Mouse (Mus musculus): Measurements from ENCODE around the gene Slc11a1. TPM values are rescaled to one million over a fixed set of nuclear protein-coding genes. Genes with fewer than 3 reads are reported as not detected.
"Not testable (repeated sequence)": the region's sequence is repeated elsewhere in the genome, so short reads cannot be mapped to it uniquely, and the experiment has no call there.

Gene Slc11a1
- 9.2 and 13.7 TPM in 2 replicates for polyA plus RNA-seq (2012; rRNA removed)
- 8.3 and 8.7 TPM in 2 replicates for polyA plus RNA-seq (2014; fragmentation: Nextera tagmentation; extraction: Ambion mirVana)

DNA sequence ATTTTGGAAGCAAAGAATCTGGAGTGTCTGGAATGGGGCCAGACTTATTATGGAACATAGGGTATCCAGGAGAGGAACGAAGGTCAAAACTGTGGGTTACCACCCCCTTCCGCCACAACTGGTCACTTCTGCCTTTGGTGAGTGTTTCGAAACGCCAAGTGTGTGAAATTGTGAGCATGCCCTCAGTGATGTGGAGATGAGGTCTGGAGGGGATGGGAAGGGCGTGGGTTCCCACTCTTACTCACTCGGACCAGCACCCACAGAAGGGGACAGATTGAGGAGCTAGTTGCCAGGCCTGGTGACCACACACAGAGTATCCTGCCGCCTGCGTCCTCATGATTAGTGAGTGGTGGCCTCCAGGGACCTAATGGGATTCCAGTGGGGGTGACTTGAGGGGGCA lies at the start of gene Slc11a1:
Gene Slc11a1 (plus strand): TSS at position 216 of the 400 bp plus-strand sequence.
- no peak for DNase-seq (ENCODE audit: low read depth in 3 of 3, low spot score in 3 of 3)
- Histone ChIP-seq H3K4me1 (replicated peaks; ENCODE audit: control insufficient read depth in 2 of 2, insufficient read depth in 2 of 2, low read length in 1 of 2) (peaks cover 0 to 8% of the 10 kb centered on the region in 2 experiments; a peak in 3 of 4 replicates), H3K27me3 (ENCODE audit: control insufficient read depth, insufficient read depth, low read length) (no peaks in the 10 kb centered on the region), H3K9ac (replicated peaks) (no peak within 1 kb of the TSS), H3K4me2 (ENCODE audit: low read depth) (no peak within 1 kb of the TSS), H3K4me3 (ENCODE audit: insufficient read depth in 1 of 2, low read depth in 2 of 2, low read length in 2 of 2) (no peak within 1 kb of the TSS), H3K36me3 (replicated peaks; ENCODE audit: control insufficient read depth, insufficient read depth, low read depth) (no peaks in the 10 kb centered on the region), H3K27ac (no peak within 1 kb of the TSS), H3K9me3 (ENCODE audit: control insufficient read depth, low read length) (no peaks in the 10 kb centered on the region)
- ATAC-seq (ENCODE audit: insufficient read depth) = peak; percentile 26; the same call in 1 of the 2 replicates
- 37% methylated on average over 8 of the region's 8 CpGs for WGBS (ENCODE audit: insufficient replicate concordance)
- TF ChIP-seq CTCF (IDR thresholded peaks at IDR 0.05; ENCODE audit: low read depth) = no peak
- no peak for TF ChIP-seq EP300 (IDR thresholded peaks at IDR 0.05; ENCODE audit: low read depth)

GRCm38 (mm10) chr1:74326916-74327315 lies 48.1 kb upstream of the Slc11a1 start:
- H3K9me3 ChIP-seq (ENCODE audit: control insufficient read depth, low read length); H3K36me3 ChIP-seq (replicated peaks; ENCODE audit: control insufficient read depth, insufficient read depth, low read depth); ATAC-seq (ENCODE audit: insufficient read depth); DNase-seq (ENCODE audit: low read depth in 3 of 3, low spot score in 3 of 3); H3K9ac ChIP-seq (replicated peaks); H3K27me3 ChIP-seq (ENCODE audit: control insufficient read depth, insufficient read depth, low read length); H3K4me3 ChIP-seq (ENCODE audit: insufficient read depth in 1 of 2, low read depth in 2 of 2, low read length in 2 of 2); H3K27ac ChIP-seq; H3K4me2 ChIP-seq (ENCODE audit: low read depth): not testable (repeated sequence)
- TF ChIP-seq CTCF (IDR thresholded peaks at IDR 0.05; ENCODE audit: low read depth) = peak; percentile 51
- WGBS (ENCODE audit: insufficient replicate concordance) = 50% methylated on average over 2 of the region's 2 CpGs
- H3K4me1 ChIP-seq (replicated peaks; ENCODE audit: control insufficient read depth in 2 of 2, insufficient read depth in 2 of 2, low read length in 1 of 2) = peaks cover 14 to 18% of the 10 kb centered on the region in 2 experiments

- Histone ChIP-seq H3K4me1 (replicated peaks; ENCODE audit: control insufficient read depth in 2 of 2, insufficient read depth in 2 of 2, low read length in 1 of 2) (peaks cover 18 to 24% of the 10 kb centered on the region in 2 experiments), H3K4me2 (ENCODE audit: low read depth) (no peak overlapping the region), H3K9me3 (ENCODE audit: control insufficient read depth, low read length) (no peaks in the 10 kb centered on the region), H3K9ac (replicated peaks) (no peak overlapping the region), H3K27me3 (ENCODE audit: control insufficient read depth, insufficient read depth, low read length) (no peaks in the 10 kb centered on the region), H3K36me3 (replicated peaks; ENCODE audit: control insufficient read depth, insufficient read depth, low read depth) (no peaks in the 10 kb centered on the region), H3K4me3 (ENCODE audit: insufficient read depth in 1 of 2, low read depth in 2 of 2, low read length in 2 of 2) (no peak overlapping the region), H3K27ac (no peak overlapping the region)
- 69% methylated on average over 7 of the region's 7 CpGs for WGBS (ENCODE audit: insufficient replicate concordance)
- ATAC-seq (ENCODE audit: insufficient read depth) (no peak), DNase-seq (ENCODE audit: low read depth in 3 of 3, low spot score in 3 of 3) (no peak)
- no peak for TF ChIP-seq CTCF (IDR thresholded peaks at IDR 0.05; ENCODE audit: low read depth)
- TF ChIP-seq EP300 (IDR thresholded peaks at IDR 0.05; ENCODE audit: low read depth) = no peak
Measured at GRCm38 (mm10) chr1:74329899-74330431, 45.0 kb upstream of the Slc11a1 start.

GRCm38 (mm10) chr1:74331046-74331681 lies 43.8 kb upstream of the Slc11a1 start:
- TF ChIP-seq EP300 (IDR thresholded peaks at IDR 0.05; ENCODE audit: low read depth) (no peak), CTCF (IDR thresholded peaks at IDR 0.05; ENCODE audit: low read depth) (no peak)
- H3K4me1 ChIP-seq (replicated peaks; ENCODE audit: control insufficient read depth in 2 of 2, insufficient read depth in 2 of 2, low read length in 1 of 2) = peaks cover 18 to 24% of the 10 kb centered on the region in 2 experiments
- H3K9me3 ChIP-seq (ENCODE audit: control insufficient read depth, low read length) = no peaks in the 10 kb centered on the region
- no peak overlapping the region; the same call in 1 of the 2 replicates for H3K9ac ChIP-seq (replicated peaks)
- no peaks in the 10 kb centered on the region for H3K36me3 ChIP-seq (replicated peaks; ENCODE audit: control insufficient read depth, insufficient read depth, low read depth)
- H3K27me3 ChIP-seq (ENCODE audit: control insufficient read depth, insufficient read depth, low read length) = no peaks in the 10 kb centered on the region
- no peak overlapping the region for H3K4me3 ChIP-seq (ENCODE audit: insufficient read depth in 1 of 2, low read depth in 2 of 2, low read length in 2 of 2)
- H3K27ac ChIP-seq = peak overlapping the region; percentile 25
- DNase-seq (ENCODE audit: low read depth in 3 of 3, low spot score in 3 of 3) = no peak
- ATAC-seq (ENCODE audit: insufficient read depth) = no peak
- WGBS (ENCODE audit: insufficient replicate concordance) = 20% methylated on average over 4 of the region's 4 CpGs
- no peak overlapping the region; the same call in 1 of the 2 replicates for H3K4me2 ChIP-seq (ENCODE audit: low read depth)

- peak; percentile 94 for ATAC-seq (ENCODE audit: insufficient read depth)
Measured at GRCm38 (mm10) chr1:74332241-74332763, 42.7 kb upstream of the Slc11a1 start.

More at GRCm38 (mm10) chr1:74332241-74332763, 42.7 kb upstream of the Slc11a1 start:
- peak; percentile 87 to 88 (median 88) for DNase-seq (ENCODE audit: low read depth in 3 of 3, low spot score in 3 of 3)
- WGBS (ENCODE audit: insufficient replicate concordance) = under 1% methylated on average over 36 of the region's 36 CpGs
- Histone ChIP-seq H3K4me2 (ENCODE audit: low read depth) (peak overlapping the region; percentile 79), H3K9me3 (ENCODE audit: control insufficient read depth, low read length) (no peaks in the 10 kb centered on the region), H3K36me3 (replicated peaks; ENCODE audit: control insufficient read depth, insufficient read depth, low read depth) (no peaks in the 10 kb centered on the region), H3K4me3 (ENCODE audit: insufficient read depth in 1 of 2, low read depth in 2 of 2, low read length in 2 of 2) (peak overlapping the region; percentile 25 to 56), H3K27ac (no peak overlapping the region; the same call in 1 of the 2 replicates), H3K9ac (replicated peaks) (peak overlapping the region; percentile 27; the same call in 1 of the 2 replicates), H3K4me1 (replicated peaks; ENCODE audit: control insufficient read depth in 2 of 2, insufficient read depth in 2 of 2, low read length in 1 of 2) (peaks cover 18 to 24% of the 10 kb centered on the region in 2 experiments), H3K27me3 (ENCODE audit: control insufficient read depth, insufficient read depth, low read length) (no peaks in the 10 kb centered on the region)
- no peak for TF ChIP-seq EP300 (IDR thresholded peaks at IDR 0.05; ENCODE audit: low read depth)
- peak; percentile 64 for TF ChIP-seq CTCF (IDR thresholded peaks at IDR 0.05; ENCODE audit: low read depth)
